Mouse (Mus musculus) cortical plate, adult 2 months (tissue): ENCODE measurements around the gene Npdc1. TPM values are rescaled to one million over a fixed set of nuclear protein-coding genes. Genes with fewer than 3 reads are reported as not detected.
A peak's percentile ranks its signal among the peaks of the same experiment; 100 is the strongest.
"Not testable (repeated sequence)": the region's sequence is repeated elsewhere in the genome, so short reads cannot be mapped to it uniquely, and the experiment has no call there.

Experiments
- H3K27ac ChIP-seq: fragments of 200-500 bp; 2 replicates; pipeline ENCODE4 v1.5.1; 2012; ENCODE audit warnings: low read length, control low read depth, inconsistent platforms; ENCODE audit not compliant: insufficient read depth
- H3K4me1 ChIP-seq: fragments of 200-500 bp; 2 replicates; pipeline ENCODE4 v1.6.1; 2011; ENCODE audit warnings: low read length; ENCODE audit not compliant: control insufficient read depth, insufficient read depth
- H3K4me3 ChIP-seq: fragments of 200-500 bp; 2 replicates; pipeline ENCODE4 v1.5.1; 2011; ENCODE audit warnings: mild to moderate bottlenecking, low read length, control low read depth; ENCODE audit not compliant: insufficient read depth
- CTCF ChIP-seq: fragments of 200-500 bp; IDR thresholded peaks from 2 replicates; pipeline ENCODE4 v1.5.1; 2011; ENCODE audit warnings: mild to moderate bottlenecking, control low read depth, low read length; ENCODE audit not compliant: insufficient read depth; ENCODE audit errors: extremely low read depth
- POLR2A ChIP-seq: fragments of 200-500 bp; IDR thresholded peaks from 2 replicates; pipeline ENCODE4 v1.6.1; 2011; ENCODE audit warnings: mild to moderate bottlenecking, low read length, control low read depth; ENCODE audit not compliant: insufficient read depth; ENCODE audit errors: extremely low read depth
- polyA plus RNA-seq: library from polyadenylated mRNA; depleted of rRNA; stranded (reverse); fragments of >200 nt; gene quantifications from 2 replicates; pipeline ENCODE4 v1.2.3, GENCODE M21; 2012

Gene Npdc1
- polyA plus RNA-seq, 1 experiment: 435 TPM

GRCm38 (mm10) chr2:25395721-25396596 lies 3.2 kb upstream of the Npdc1 start, which contains the start of gene Entpd2:
Gene Entpd2 (plus strand): TSS chr2:25395874.
- Histone ChIP-seq H3K27ac (peak within 1 kb of the TSS; percentile 14), H3K4me1 (no peaks in the 10 kb centered on the region; the same call in 1 of the 2 replicates), H3K4me3 (peak within 1 kb of the TSS; percentile 20; the same call in 1 of the 2 replicates)
- TF ChIP-seq CTCF (no peak), POLR2A (no peak)

DNA sequence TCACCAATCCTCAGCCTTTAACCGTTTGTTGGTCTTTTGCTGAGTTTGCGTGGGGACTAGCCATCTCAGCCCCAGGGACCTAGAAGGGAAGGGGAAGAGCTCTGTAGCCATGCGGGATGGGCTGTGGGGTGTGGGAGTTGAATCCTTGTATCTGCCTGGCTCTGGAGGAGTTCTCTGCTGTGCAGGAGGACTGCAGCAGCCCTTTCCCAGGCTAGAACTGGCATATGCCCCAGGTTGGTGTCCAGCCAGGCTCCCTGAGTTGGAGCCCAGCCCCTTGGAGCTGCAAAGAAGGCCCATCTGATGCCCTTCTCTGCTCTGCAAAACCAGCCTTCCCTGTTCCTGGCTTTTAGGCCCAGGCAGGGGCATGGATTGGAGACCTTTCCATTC lies 2.6 kb upstream of the Npdc1 start:
- TF ChIP-seq CTCF: no peak
- TF ChIP-seq POLR2A: no peak
- Histone ChIP-seq H3K4me3 (peak overlapping the region; percentile 20; the same call in 1 of the 2 replicates), H3K4me1 (no peaks in the 10 kb centered on the region; the same call in 1 of the 2 replicates), H3K27ac (0 out of 2 replicates have a peak overlapping the region, but pooled peaks have one; percentile 5)

DNA sequence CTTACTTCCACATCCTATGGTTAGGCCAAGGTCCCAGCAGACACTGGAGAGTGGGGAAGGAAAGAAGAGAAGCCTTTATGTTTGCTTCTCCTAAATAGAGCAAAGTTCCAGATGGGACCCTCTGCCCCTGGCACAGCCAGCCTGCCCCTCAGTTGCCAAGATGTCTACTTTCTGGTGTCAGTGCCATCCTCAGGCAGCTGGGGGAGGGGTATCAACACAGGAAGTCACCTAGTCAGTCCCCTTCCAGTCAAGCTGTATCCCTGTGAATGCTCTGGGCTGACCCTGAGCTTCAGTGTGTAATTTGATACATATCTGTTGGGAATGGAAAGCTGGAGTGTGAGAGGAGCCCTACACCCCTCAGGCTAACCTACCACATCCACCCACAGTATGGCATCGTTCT lies 2.1 kb upstream of the Npdc1 start:
- Histone ChIP-seq H3K4me3 (no peak overlapping the region; the same call in 1 of the 2 replicates), H3K27ac (no peak overlapping the region), H3K4me1 (no peaks in the 10 kb centered on the region; the same call in 1 of the 2 replicates)
- TF ChIP-seq POLR2A: no peak
- TF ChIP-seq CTCF: no peak

DNA sequence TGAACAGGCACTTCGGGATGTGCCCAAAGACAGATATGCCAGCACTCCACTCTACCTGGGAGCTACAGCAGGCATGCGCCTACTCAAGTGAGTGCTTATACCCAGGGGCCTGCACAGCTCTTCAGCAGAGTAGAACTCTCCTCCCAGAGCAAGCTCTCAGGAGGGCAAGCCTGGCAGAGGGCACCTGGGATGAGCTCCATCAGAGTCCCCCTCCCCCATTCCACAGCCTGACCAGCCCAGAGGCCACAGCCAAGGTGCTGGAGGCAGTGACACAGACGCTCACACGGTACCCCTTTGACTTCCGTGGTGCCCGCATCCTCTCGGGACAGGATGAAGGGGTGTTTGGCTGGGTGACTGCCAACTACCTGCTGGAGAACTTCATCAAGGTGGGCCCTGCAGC lies 1.1 kb upstream of the Npdc1 start:
- Histone ChIP-seq H3K4me1 (no peaks in the 10 kb centered on the region; the same call in 1 of the 2 replicates), H3K4me3 (no peak overlapping the region), H3K27ac (no peak overlapping the region)
- no peak for TF ChIP-seq POLR2A
- TF ChIP-seq CTCF: no peak

GRCm38 (mm10) chr2:25400291-25400690 lies 1.1 kb downstream of the Npdc1 start:
- Histone ChIP-seq H3K27ac (no peak overlapping the region), H3K4me3 (peak overlapping the region; percentile 3; the same call in 1 of the 2 replicates), H3K4me1 (peaks cover 4% of the 10 kb centered on the region; the same call in 1 of the 2 replicates)
- TF ChIP-seq POLR2A (no peak), CTCF (no peak)

DNA sequence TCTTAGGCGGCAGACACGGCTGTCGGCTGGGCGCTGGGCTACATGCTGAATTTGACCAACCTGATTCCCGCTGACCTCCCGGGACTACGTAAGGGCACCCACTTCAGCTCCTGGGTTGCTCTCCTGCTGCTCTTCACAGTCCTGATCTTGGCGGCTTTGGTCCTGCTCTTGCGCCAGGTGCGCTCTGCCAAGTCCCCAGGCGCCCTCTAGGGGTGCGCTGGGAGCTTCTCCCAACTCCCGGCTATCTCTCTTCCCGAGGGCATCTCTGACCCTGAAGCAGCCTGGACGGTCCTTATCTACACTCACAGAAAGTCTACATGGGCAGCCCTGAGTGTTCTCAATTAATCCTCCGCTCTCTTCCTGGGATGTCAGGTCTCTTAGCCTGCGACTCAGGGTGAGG lies 1.6 kb downstream of the Npdc1 start:
- H3K4me3 ChIP-seq: peak overlapping the region; percentile 3; the same call in 1 of the 2 replicates
- peaks cover 7% of the 10 kb centered on the region for H3K4me1 ChIP-seq
- H3K27ac ChIP-seq: no peak overlapping the region
- TF ChIP-seq CTCF: peak; percentile 51
- TF ChIP-seq POLR2A: no peak

GRCm38 (mm10) chr2:25402377-25402971 lies 3.3 kb downstream of the Npdc1 start:
- Histone ChIP-seq H3K4me1 (peaks cover 11% of the 10 kb centered on the region), H3K4me3 (peak overlapping the region; percentile 78), H3K27ac (peak overlapping the region; percentile 26; the same call in 1 of the 2 replicates)
- TF ChIP-seq POLR2A (no peak), CTCF (peak; percentile 60)

DNA sequence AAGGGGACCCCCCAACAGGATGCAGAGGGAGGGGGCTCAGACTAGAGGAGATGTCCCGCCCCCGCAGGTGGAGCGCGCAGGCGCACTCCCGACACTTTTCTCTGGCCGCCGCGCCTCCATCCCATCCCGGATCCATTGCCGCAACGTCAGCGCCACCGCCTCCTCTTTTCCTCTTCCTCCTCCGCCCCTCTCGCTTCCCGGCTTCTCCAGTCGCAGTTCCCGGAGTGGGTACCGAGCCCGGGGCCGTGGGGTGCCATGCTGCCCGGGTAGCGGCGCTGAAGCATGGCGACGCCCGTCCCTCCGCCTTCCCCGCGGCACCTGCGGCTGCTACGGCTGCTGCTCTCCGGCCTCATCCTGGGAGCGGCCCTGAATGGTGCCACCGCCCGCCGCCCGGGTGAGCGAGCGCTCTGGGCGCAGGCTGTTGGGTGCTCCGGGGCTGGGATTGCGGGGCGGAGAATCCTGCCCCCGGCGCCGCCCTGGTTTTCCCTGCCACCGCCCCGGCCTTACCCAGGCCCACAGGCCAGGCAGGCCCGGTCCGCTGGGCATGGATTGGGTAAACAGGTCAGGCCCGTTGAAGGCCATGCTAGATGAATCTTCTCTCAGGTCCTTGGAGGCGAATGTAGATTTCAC lies 3.9 kb downstream of the Npdc1 start:
- peaks cover 11% of the 10 kb centered on the region for H3K4me1 ChIP-seq
- TF ChIP-seq CTCF (no peak), POLR2A (peak; percentile 86)
- peak overlapping the region; percentile 78 for H3K4me3 ChIP-seq
- peak overlapping the region; percentile 86 for H3K27ac ChIP-seq

DNA sequence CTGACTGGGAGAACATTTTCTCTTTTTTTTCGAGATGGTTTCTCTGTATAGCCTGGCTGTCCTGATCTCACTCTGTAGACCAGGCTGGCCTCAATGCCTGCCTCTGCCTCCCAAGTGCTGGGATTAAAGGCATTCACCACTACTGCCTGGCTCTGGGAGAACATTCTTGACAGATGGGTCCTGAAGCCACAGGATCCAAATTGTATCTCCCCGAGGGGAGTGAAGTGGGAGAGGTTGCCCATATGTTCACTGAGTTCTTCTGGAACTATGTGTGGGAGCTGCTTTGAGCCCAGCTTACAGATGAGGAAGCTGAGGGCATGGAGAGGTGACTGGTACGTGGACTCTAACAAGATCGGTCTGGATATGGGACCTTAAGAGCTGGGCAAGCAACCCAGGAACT lies 4.8 kb downstream of the Npdc1 start:
- H3K4me3 ChIP-seq: peak overlapping the region; percentile 78
- TF ChIP-seq POLR2A (no peak), CTCF (no peak)
- peak overlapping the region; percentile 86; the same call in 1 of the 2 replicates for H3K27ac ChIP-seq

GRCm38 (mm10) chr2:25408908-25409307 lies 9.8 kb downstream of the Npdc1 start:
- Histone ChIP-seq H3K4me1 (peaks cover 11% of the 10 kb centered on the region), H3K27ac (no peak overlapping the region), H3K4me3 (no peak overlapping the region)
- no peak for TF ChIP-seq POLR2A
- TF ChIP-seq CTCF: no peak

More for the DNA sequence above, 4.8 kb downstream of the Npdc1 start:
- peaks cover 11% of the 10 kb centered on the region for H3K4me1 ChIP-seq

- not testable (repeated sequence) for H3K27ac ChIP-seq, H3K4me1 ChIP-seq, H3K4me3 ChIP-seq
These were observed 14.3 kb downstream of the Npdc1 start for GRCm38 (mm10) chr2:25413436-25413835.
